11 mouse cellular contexts compared by ENCODE assay signal in the genomic region with DNA sequence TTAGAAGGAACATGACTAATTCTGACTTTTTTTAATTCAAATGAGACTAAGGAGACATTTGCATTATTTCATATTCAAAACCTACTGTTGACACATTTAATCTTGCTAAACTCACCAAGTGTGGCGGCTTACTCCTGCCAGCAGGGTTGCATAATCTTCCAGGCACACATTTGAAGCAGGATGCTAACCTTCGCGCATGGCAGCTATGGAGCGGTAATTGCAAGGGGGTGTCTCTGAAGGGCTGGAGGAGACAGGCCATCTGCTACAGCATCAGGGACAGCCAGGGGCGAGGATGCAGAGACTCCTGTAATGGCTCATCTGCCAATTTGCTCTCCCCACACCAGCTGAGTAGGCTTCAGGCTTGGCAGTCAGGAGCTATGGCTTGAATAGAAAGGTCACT.
DNase-seq lines count a peak whose midpoint lies in the region; ATAC-seq and TF ChIP-seq lines count a peak whose summit lies in the region.
"Had no signal": no experiment of that assay in that cellular context is flagged by ENCODE, and none has a peak within 500 bp of the region (broad histone marks: within the 10 kb centered on the region; RNA-seq: fewer than 3 reads in every experiment).

No protein-coding gene starts in this region.

- no peak overlapping the region for H3K4me3 ChIP-seq in heart, adult 2 months
- H3K4me3 ChIP-seq in layer of hippocampus, adult 2 months, result no peak overlapping the region
- H3K4me3 ChIP-seq in midbrain, postnatal 0 days (ENCODE audit: low read depth, low read length), result no peak overlapping the region
- H3K4me3 ChIP-seq: neural tube, embryonic 13.5 days had no signal

- H3K36me3 ChIP-seq in heart, adult 2 months (ENCODE audit: control insufficient read depth, insufficient read depth, low read length), result no peaks in the 10 kb centered on the region
- no peaks in the 10 kb centered on the region for H3K36me3 ChIP-seq in midbrain, postnatal 0 days (ENCODE audit: insufficient read depth, low read length)
- H3K36me3 ChIP-seq: neural tube, embryonic 13.5 days had no signal

- no peak overlapping the region for H3K9ac ChIP-seq in heart, adult 2 months (ENCODE audit: low read depth, low read length)
- no peak overlapping the region for H3K9ac ChIP-seq in midbrain, postnatal 0 days (replicated peaks; ENCODE audit: low read length, poor library complexity, severe bottlenecking)
- H3K9ac ChIP-seq: neural tube, embryonic 13.5 days had no signal

- H3K4me2 ChIP-seq in midbrain, postnatal 0 days (ENCODE audit: low read depth, low read length, poor library complexity, severe bottlenecking), result no peak overlapping the region
- H3K4me2 ChIP-seq: neural tube, embryonic 13.5 days had no signal

- no peak for TF ChIP-seq EP300 in heart, adult 2 months (IDR thresholded peaks at IDR 0.05; ENCODE audit: insufficient read depth, low read depth, low read length)

- 65% methylated on average over 5 of the region's 5 CpGs for WGBS in heart, adult 2 months
- WGBS in midbrain, postnatal 0 days, result 61% methylated on average over 5 of the region's 5 CpGs

- no peaks in the 10 kb centered on the region for H3K27me3 ChIP-seq in heart, adult 2 months (ENCODE audit: control insufficient read depth, insufficient read depth, low read length)
- H3K27me3 ChIP-seq in midbrain, postnatal 0 days (ENCODE audit: insufficient read depth, low read length), result no peaks in the 10 kb centered on the region
- H3K27me3 ChIP-seq: neural tube, embryonic 13.5 days had no signal

- DNase-seq in heart, adult 11 months, result peak; percentile 76
- DNase-seq in heart, adult 2 months, result no peak
- peak; percentile 82 for DNase-seq in cerebellum, adult 9-10 months
- DNase-seq in layer of hippocampus, adult 2 months (ENCODE audit: low spot score in 2 of 2), result peak; percentile 75 to 92
- peak; percentile 72 for DNase-seq in midbrain, postnatal 0 days (ENCODE audit: low spot score)
- no peak for DNase-seq in gastrocnemius, postnatal 4 days (ENCODE audit: low spot score in 2 of 2)
- no peak for DNase-seq in heart, postnatal 36 days
- DNase-seq in kidney, postnatal 25 days, result no peak
- DNase-seq: gastrocnemius, postnatal 36 days; kidney, adult 18-20 months had no signal

- H3K27ac ChIP-seq in heart, adult 2 months, result no peak overlapping the region
- H3K27ac ChIP-seq in layer of hippocampus, adult 2 months, result peak overlapping the region; percentile 78
- no peak overlapping the region for H3K27ac ChIP-seq in midbrain, postnatal 0 days (ENCODE audit: low read depth, low read length)
- H3K27ac ChIP-seq: neural tube, embryonic 13.5 days had no signal

- no peaks in the 10 kb centered on the region for H3K79me2 ChIP-seq in heart, adult 2 months (replicated peaks; ENCODE audit: control insufficient read depth, insufficient read depth, low read length)

- no peaks in the 10 kb centered on the region for H3K9me3 ChIP-seq in midbrain, postnatal 0 days (ENCODE audit: low read length)
- H3K9me3 ChIP-seq: neural tube, embryonic 13.5 days had no signal

- no peaks in the 10 kb centered on the region for H3K4me1 ChIP-seq in heart, adult 2 months (ENCODE audit: control insufficient read depth, insufficient read depth, low read length)
- H3K4me1 ChIP-seq in midbrain, postnatal 0 days (ENCODE audit: insufficient read depth, low read length), result no peaks in the 10 kb centered on the region
- H3K4me1 ChIP-seq: neural tube, embryonic 13.5 days had no signal

- no peak for TF ChIP-seq POLR2A in heart, adult 2 months (IDR thresholded peaks at IDR 0.05; ENCODE audit: insufficient read depth, low read depth, low read length)

- ATAC-seq in midbrain, postnatal 0 days (ENCODE audit: low FRiP score), result no peak

- intact Hi-C loops in heart, adult 2 months (cut with DNase I), result no loop called here
- intact Hi-C loops in heart, postnatal 36 days (cut with DNase I), result no loop called here

- TF ChIP-seq CTCF in heart, adult 2 months (IDR thresholded peaks at IDR 0.05), result no peak
- 0 out of 2 replicates have a peak, but pooled peaks have one; percentile 16 for TF ChIP-seq CTCF in layer of hippocampus, adult 2 months (conservative IDR thresholded peaks at IDR 0.05)
- TF ChIP-seq CTCF in midbrain, postnatal 0 days (IDR thresholded peaks at IDR 0.05), result peak; percentile 15; the same call in 1 of the 2 replicates

Comparison
In these comparisons a context has a peak if more than half of its experiments do, and no peak if none do; other contexts are left out.
1. DNase-seq: peak in heart, adult 11 months (single experiment), cerebellum, adult 9-10 months (single experiment), layer of hippocampus, adult 2 months (2 of 2) and midbrain, postnatal 0 days (single experiment); none in heart, adult 2 months (0 of 2), gastrocnemius, postnatal 4 days (0 of 2), heart, postnatal 36 days (0 of 2) and kidney, postnatal 25 days (0 of 2).